Mouse (Mus musculus) CH12.LX (cell line): ENCODE measurements around the gene Brox. TPM values are rescaled to one million over a fixed set of nuclear protein-coding genes. Genes with fewer than 3 reads are reported as not detected.

Experiments
- DNase-seq: peaks from one replicate; pipeline ENCODE4 v3.0.0-alpha.2; 2013; ENCODE audit errors: extremely low read depth
- H3K27ac ChIP-seq: 2 replicates; pipeline ENCODE4 v1.5.1; 2012; ENCODE audit warnings: low read depth, mild to moderate bottlenecking, control low read depth, moderate library complexity; ENCODE audit not compliant: insufficient read depth
- H3K27me3 ChIP-seq: replicated peaks from 2 replicates; pipeline ENCODE3; 2012; ENCODE audit warnings: inconsistent platforms
- H3K36me3 ChIP-seq, 2 experiments: replicated peaks in 1 of 2; 2 replicates each; pipeline versions ENCODE3 to v1.6.1; 2012; ENCODE audit warnings: inconsistent platforms in 1 of 2, low read length in 1 of 2, mild to moderate bottlenecking in 1 of 2, mixed read lengths in 1 of 2, moderate library complexity in 1 of 2; ENCODE audit not compliant: control insufficient read depth in 1 of 2, insufficient read depth in 1 of 2
- H3K4me1 ChIP-seq, 2 experiments: 2 replicates each; pipeline ENCODE4 v1.6.1; 2012; ENCODE audit warnings: inconsistent platforms in 1 of 2, moderate library complexity in 1 of 2; ENCODE audit not compliant: insufficient read depth in 2 of 2, control insufficient read depth in 1 of 2
- H3K4me2 ChIP-seq: 2 replicates; pipeline ENCODE4 v1.6.1; 2012; ENCODE audit warnings: low read depth, mild to moderate bottlenecking, control low read depth; ENCODE audit not compliant: poor library complexity, insufficient read depth, severe bottlenecking
- H3K4me3 ChIP-seq, 3 experiments: fragments of 150-350 bp in 1 of 3; sonication (generic) in 1 of 3; replicated peaks in 1 of 3; 2 replicates each; pipeline versions ENCODE3 to v1.5.1; 2011 to 2012; ENCODE audit warnings: low read depth in 2 of 3, low read length in 2 of 3, mild to moderate bottlenecking in 2 of 3, moderate library complexity in 2 of 3, control low read depth in 1 of 3, improper control_type of control experiment in 1 of 3, inconsistent platforms in 1 of 3, mixed read lengths in 1 of 3; ENCODE audit not compliant: poor library complexity in 1 of 3
- H3K79me2 ChIP-seq: replicated peaks from 2 replicates; pipeline ENCODE4 v1.6.1; 2012; ENCODE audit warnings: mild to moderate bottlenecking, moderate library complexity; ENCODE audit not compliant: control insufficient read depth, poor library complexity, insufficient read depth, severe bottlenecking; ENCODE audit errors: extremely low read depth
- H3K9ac ChIP-seq: 2 replicates; pipeline ENCODE4 v1.6.1; 2012; ENCODE audit warnings: low read depth, mild to moderate bottlenecking, control low read depth, moderate library complexity; ENCODE audit not compliant: insufficient read depth
- H3K9me3 ChIP-seq: replicated peaks from 2 replicates; pipeline ENCODE3; 2012; ENCODE audit warnings: low read length, inconsistent platforms, mixed read lengths
- BHLHE40 ChIP-seq: IDR thresholded peaks from 2 replicates; pipeline ENCODE4 v1.6.1; 2011; ENCODE audit warnings: mild to moderate bottlenecking, low read depth, low read length, improper control_type of control experiment
- CHD1 ChIP-seq: IDR thresholded peaks from 2 replicates; pipeline ENCODE4 v1.6.1; 2012; ENCODE audit warnings: low read depth, low read length, improper control_type of control experiment, inconsistent platforms
- E2F4 ChIP-seq: IDR thresholded peaks from 2 replicates; pipeline ENCODE4 v1.6.1; 2011; ENCODE audit warnings: low read depth, low read length, improper control_type of control experiment; ENCODE audit not compliant: insufficient replicate concordance
- EP300 ChIP-seq: IDR thresholded peaks from 2 replicates; pipeline ENCODE4 v1.6.1; 2011; ENCODE audit warnings: low read length, improper control_type of control experiment
- HCFC1 ChIP-seq: IDR thresholded peaks from 2 replicates; pipeline ENCODE4 v1.6.1; 2012; ENCODE audit warnings: low read depth, mild to moderate bottlenecking, inconsistent platforms, low read length, improper control_type of control experiment
- JUND ChIP-seq: conservative IDR thresholded peaks from 2 replicates; pipeline ENCODE4 v1.6.1; 2011; ENCODE audit warnings: low read depth, low read length, improper control_type of control experiment
- MAFK ChIP-seq: IDR thresholded peaks from 2 replicates; pipeline ENCODE4 v1.6.1; 2011; ENCODE audit warnings: low read length, improper control_type of control experiment; ENCODE audit not compliant: insufficient replicate concordance
- MAX ChIP-seq: IDR thresholded peaks from 2 replicates; pipeline ENCODE4 v1.6.1; 2011; ENCODE audit warnings: low read length, improper control_type of control experiment
- MEF2A ChIP-seq: IDR thresholded peaks from 2 replicates; pipeline ENCODE4 v1.6.1; 2014; ENCODE audit warnings: low read depth, mild to moderate bottlenecking, inconsistent platforms, low read length, improper control_type of control experiment, borderline replicate concordance
- MXI1 ChIP-seq: IDR thresholded peaks from 2 replicates; pipeline ENCODE4 v1.6.1; 2011; ENCODE audit warnings: mild to moderate bottlenecking, low read depth, low read length, improper control_type of control experiment
- NRF1 ChIP-seq: IDR thresholded peaks from 2 replicates; pipeline ENCODE4 v1.6.1; 2014; ENCODE audit warnings: low read depth, mild to moderate bottlenecking, inconsistent platforms, low read length, improper control_type of control experiment, moderate library complexity
- PAX5 ChIP-seq: IDR thresholded peaks from 2 replicates; pipeline ENCODE4 v1.6.1; 2012; ENCODE audit warnings: low read length, inconsistent platforms, mixed read lengths
- POLR2AphosphoS2 ChIP-seq: IDR thresholded peaks from 2 replicates; pipeline ENCODE4 v1.6.1; 2011; ENCODE audit warnings: low read depth, low read length, improper control_type of control experiment
- SMC3 ChIP-seq: IDR thresholded peaks from 2 replicates; pipeline ENCODE4 v1.6.1; 2011; ENCODE audit warnings: low read depth, low read length, improper control_type of control experiment
- TBP ChIP-seq: conservative IDR thresholded peaks from 2 replicates; pipeline ENCODE4 v1.6.1; 2011; ENCODE audit warnings: low read depth, low read length, improper control_type of control experiment
- UBTF ChIP-seq: IDR thresholded peaks from 2 replicates; pipeline ENCODE4 v1.6.1; 2012; ENCODE audit warnings: low read depth, mild to moderate bottlenecking, inconsistent platforms, low read length, improper control_type of control experiment, moderate library complexity
- USF1 ChIP-seq: IDR thresholded peaks from 2 replicates; pipeline ENCODE4 v1.6.1; 2014; ENCODE audit warnings: low read depth, mild to moderate bottlenecking, inconsistent platforms, low read length, improper control_type of control experiment
- USF2 ChIP-seq: conservative IDR thresholded peaks from 2 replicates; pipeline ENCODE4 v1.6.1; 2011; ENCODE audit warnings: low read depth, low read length, improper control_type of control experiment
- ZKSCAN1 ChIP-seq: IDR thresholded peaks from 2 replicates; pipeline ENCODE4 v1.6.1; 2012; ENCODE audit warnings: low read depth, inconsistent platforms, low read length, improper control_type of control experiment, borderline replicate concordance
- dilution Hi-C: fragments of 300-500 bp; cut with MboI; formaldehyde crosslinking; loops from 2 replicates; pipeline ENCODE4 v1.14.3; 2020; ENCODE audit warnings: low sequenced_read_pairs; ENCODE audit not compliant: extremely low pct_unique_long_range_greater_than_20kb, extremely low pct_ligation_motif_present
- in situ Hi-C: fragments of 300-500 bp; cut with MboI; formaldehyde crosslinking; loops from 3 replicates; pipeline ENCODE4 v1.14.3; 2019; ENCODE audit warnings: low sequenced_read_pairs, low pct_ligation_motif_present, low pct_unique_long_range_greater_than_20kb, mixed read lengths
- polyA plus RNA-seq: library from polyadenylated mRNA; unstranded; fragments of >175 nt; gene quantifications from 2 replicates; pipeline ENCODE4 v1.2.1, GENCODE M21; 2012; ENCODE audit warnings: low read depth; ENCODE audit not compliant: insufficient read length
- total RNA-seq, 2 experiments: library from RNA; depleted of rRNA; stranded (reverse); fragments of 300-350 nt in 1 of 2; fragments of >200 nt in 1 of 2; gene quantifications; 2 replicates each; pipeline ENCODE4 v1.2.3; 2012 to 2014

Brox gene
- total and polyA plus RNA-seq, 3 experiments = 20.4 to 37.8 (median 21.8) TPM

- no peak for DNase-seq
- no peak overlapping the region for H3K4me2 ChIP-seq
- no peak overlapping the region for H3K4me3 ChIP-seq
- no peaks in the 10 kb centered on the region for H3K27me3 ChIP-seq
- H3K9ac ChIP-seq = no peak overlapping the region
- H3K4me1 ChIP-seq = no peaks in the 10 kb centered on the region
- in situ Hi-C loops = no loop called here
- dilution Hi-C loops = no loop called here
- peaks cover 60 to 80% of the 10 kb centered on the region in 2 experiments for H3K36me3 ChIP-seq
- peaks cover 6% of the 10 kb centered on the region for H3K9me3 ChIP-seq
- TF ChIP-seq MAX (no peak), MEF2A (no peak), JUND (no peak), SMC3 (no peak), PAX5 (no peak), TBP (no peak), UBTF (no peak), USF1 (no peak), ZKSCAN1 (no peak), USF2 (no peak), EP300 (no peak), MAFK (no peak), CHD1 (no peak), NRF1 (no peak), POLR2AphosphoS2 (no peak), BHLHE40 (no peak), HCFC1 (no peak)
- H3K79me2 ChIP-seq = no peaks in the 10 kb centered on the region
- H3K27ac ChIP-seq = no peak overlapping the region
Observed at GRCm38 (mm10) chr1:183327171-183327570, 30.1 kb upstream of the Brox start.

- Histone ChIP-seq H3K4me3 (no peak overlapping the region), H3K4me1 (no peaks in the 10 kb centered on the region)
- in situ Hi-C loops = no loop called here
- TF ChIP-seq MXI1 = no peak
- no peak for TF ChIP-seq E2F4
- TF ChIP-seq, all 38 proteins: peak for 0
- H3K9ac ChIP-seq = no peak overlapping the region
- dilution Hi-C loops = no loop called here
- no peak overlapping the region for H3K27ac ChIP-seq
- H3K79me2 ChIP-seq = no peaks in the 10 kb centered on the region
- no peaks in the 10 kb centered on the region for H3K27me3 ChIP-seq
- peaks cover 47 to 77% of the 10 kb centered on the region in 2 experiments for H3K36me3 ChIP-seq
- H3K9me3 ChIP-seq = peaks cover 4% of the 10 kb centered on the region
- no peak overlapping the region for H3K4me2 ChIP-seq
- DNase-seq = no peak
Observed at GRCm38 (mm10) chr1:183324433-183324832, 27.4 kb upstream of the Brox start.
